Mouse (Mus musculus) neural tube, embryonic 12.5 days (tissue): ENCODE measurements around the gene Paqr5. TPM values are rescaled to one million over a fixed set of nuclear protein-coding genes. Genes with fewer than 3 reads are reported as not detected.

Source experiments
- polyA plus RNA-seq: library from polyadenylated mRNA; unstranded; fragments of >200 nt; fragmentation: Nextera tagmentation; extraction: Ambion mirVana; gene quantifications from 2 replicates; pipeline ENCODE4 v1.2.1, GENCODE M21; 2016

Gene Paqr5
- polyA plus RNA-seq, 1 experiment from 2014 or later: 0.60 TPM

Other genes with a start within 250 kb of the Paqr5 start
- gene Rplp1, start 112.3 kb downstream of the Paqr5 start, polyA plus RNA-seq: 776 and 823 TPM in 2 replicates
- gene Kif23, start 80.1 kb downstream of the Paqr5 start, polyA plus RNA-seq: 61.9 and 66.8 TPM in 2 replicates
- 17.3 and 21.9 TPM in 2 replicates for gene Glce, start 95.8 kb upstream of the Paqr5 start, polyA plus RNA-seq